Mouse (Mus musculus): ENCODE results near the gene Rdh19. TPM values are rescaled to one million over a fixed set of nuclear protein-coding genes. Genes with fewer than 3 reads are reported as not detected.
"Not testable (repeated sequence)": the region's sequence is repeated elsewhere in the genome, so short reads cannot be mapped to it uniquely, and the experiment has no call there.

The Rdh19 gene
- total and polyA plus RNA-seq, 2 experiments from 2014 or later, result not detected

- 55% methylated on average over 2 of the region's 2 CpGs for WGBS
- DNase-seq (ENCODE audit: low spot score) (no peak), ATAC-seq (ENCODE audit: insufficient read depth, low read depth) (no peak)
- Histone ChIP-seq H3K4me2 (ENCODE audit: low read depth, low read length) (no peak overlapping the region), H3K27me3 (ENCODE audit: control insufficient read depth, insufficient read depth, low read length) (no peaks in the 10 kb centered on the region), H3K4me1 (ENCODE audit: control insufficient read depth, insufficient read depth) (no peaks in the 10 kb centered on the region), H3K9ac (replicated peaks; ENCODE audit: low read depth, low read length) (no peak overlapping the region), H3K9me3 (replicated peaks; ENCODE audit: control insufficient read depth, low read length) (no peaks in the 10 kb centered on the region), H3K27ac (ENCODE audit: low read depth) (no peak overlapping the region), H3K4me3 (ENCODE audit: low read depth, low read length) (no peak overlapping the region), H3K36me3 (replicated peaks; ENCODE audit: control insufficient read depth, insufficient read depth, low read length) (no peaks in the 10 kb centered on the region)
- TF ChIP-seq EP300 (IDR thresholded peaks at IDR 0.05; ENCODE audit: low read depth) (no peak), CTCF (IDR thresholded peaks at IDR 0.05; ENCODE audit: low read depth) (no peak)
These were observed 9.0 kb upstream of the Rdh19 start for GRCm38 (mm10) chr10:127840776-127841175.

- not testable (repeated sequence) for H3K9ac ChIP-seq (replicated peaks; ENCODE audit: low read depth, low read length); H3K4me1 ChIP-seq (ENCODE audit: control insufficient read depth, insufficient read depth); H3K9me3 ChIP-seq (replicated peaks; ENCODE audit: control insufficient read depth, low read length); H3K27ac ChIP-seq (ENCODE audit: low read depth); DNase-seq (ENCODE audit: low spot score); ATAC-seq (ENCODE audit: insufficient read depth, low read depth); H3K36me3 ChIP-seq (replicated peaks; ENCODE audit: control insufficient read depth, insufficient read depth, low read length); H3K27me3 ChIP-seq (ENCODE audit: control insufficient read depth, insufficient read depth, low read length); H3K4me3 ChIP-seq (ENCODE audit: low read depth, low read length); H3K4me2 ChIP-seq (ENCODE audit: low read depth, low read length)
- WGBS, result 88% methylated on average over 5 of the region's 5 CpGs
These were observed 3.8 kb upstream of the Rdh19 start for GRCm38 (mm10) chr10:127845945-127846344.

- ATAC-seq (ENCODE audit: insufficient read depth, low read depth) (no peak), DNase-seq (ENCODE audit: low spot score) (no peak)
- H3K4me3 ChIP-seq (ENCODE audit: low read depth, low read length), result no peak overlapping the region
- H3K4me2 ChIP-seq (ENCODE audit: low read depth, low read length), result no peak overlapping the region
- H3K9ac ChIP-seq (replicated peaks; ENCODE audit: low read depth, low read length), result no peak overlapping the region
- H3K27me3 ChIP-seq (ENCODE audit: control insufficient read depth, insufficient read depth, low read length), result no peaks in the 10 kb centered on the region
- no peak overlapping the region for H3K27ac ChIP-seq (ENCODE audit: low read depth)
- WGBS, result 68% methylated on average over 1 of the region's 1 CpGs
- TF ChIP-seq EP300 (IDR thresholded peaks at IDR 0.05; ENCODE audit: low read depth) (no peak), CTCF (IDR thresholded peaks at IDR 0.05; ENCODE audit: low read depth) (no peak)
- no peaks in the 10 kb centered on the region for H3K9me3 ChIP-seq (replicated peaks; ENCODE audit: control insufficient read depth, low read length)
- no peaks in the 10 kb centered on the region for H3K36me3 ChIP-seq (replicated peaks; ENCODE audit: control insufficient read depth, insufficient read depth, low read length)
- H3K4me1 ChIP-seq (ENCODE audit: control insufficient read depth, insufficient read depth), result no peaks in the 10 kb centered on the region
These were observed 1.6 kb upstream of the Rdh19 start for GRCm38 (mm10) chr10:127848089-127848488.

GRCm38 (mm10) chr10:127856376-127856775, 6.6 kb downstream of the Rdh19 start:
- H3K4me1 ChIP-seq (ENCODE audit: control insufficient read depth, insufficient read depth), result no peaks in the 10 kb centered on the region
- TF ChIP-seq EP300 (IDR thresholded peaks at IDR 0.05; ENCODE audit: low read depth) (no peak), CTCF (IDR thresholded peaks at IDR 0.05; ENCODE audit: low read depth) (no peak)
- DNase-seq (ENCODE audit: low spot score) (no peak), ATAC-seq (ENCODE audit: insufficient read depth, low read depth) (no peak)
- H3K27me3 ChIP-seq (ENCODE audit: control insufficient read depth, insufficient read depth, low read length), result no peaks in the 10 kb centered on the region
- no peak overlapping the region for H3K9ac ChIP-seq (replicated peaks; ENCODE audit: low read depth, low read length)
- H3K4me3 ChIP-seq (ENCODE audit: low read depth, low read length), result no peak overlapping the region
- no peak overlapping the region for H3K27ac ChIP-seq (ENCODE audit: low read depth)
- no peaks in the 10 kb centered on the region; the same call in 1 of the 2 replicates for H3K9me3 ChIP-seq (replicated peaks; ENCODE audit: control insufficient read depth, low read length)
- H3K36me3 ChIP-seq (replicated peaks; ENCODE audit: control insufficient read depth, insufficient read depth, low read length), result no peaks in the 10 kb centered on the region
- no peak overlapping the region for H3K4me2 ChIP-seq (ENCODE audit: low read depth, low read length)

GRCm38 (mm10) chr10:127864931-127865330, 15.2 kb downstream of the Rdh19 start:
- TF ChIP-seq CTCF (IDR thresholded peaks at IDR 0.05; ENCODE audit: low read depth) (no peak), EP300 (IDR thresholded peaks at IDR 0.05; ENCODE audit: low read depth) (no peak)
- Histone ChIP-seq H3K9me3 (replicated peaks; ENCODE audit: control insufficient read depth, low read length) (no peaks in the 10 kb centered on the region), H3K4me3 (ENCODE audit: low read depth, low read length) (no peak overlapping the region), H3K27ac (ENCODE audit: low read depth) (no peak overlapping the region), H3K36me3 (replicated peaks; ENCODE audit: control insufficient read depth, insufficient read depth, low read length) (no peaks in the 10 kb centered on the region), H3K9ac (replicated peaks; ENCODE audit: low read depth, low read length) (no peak overlapping the region), H3K27me3 (ENCODE audit: control insufficient read depth, insufficient read depth, low read length) (no peaks in the 10 kb centered on the region), H3K4me1 (ENCODE audit: control insufficient read depth, insufficient read depth) (no peaks in the 10 kb centered on the region), H3K4me2 (ENCODE audit: low read depth, low read length) (no peak overlapping the region)
- ATAC-seq (ENCODE audit: insufficient read depth, low read depth) (no peak), DNase-seq (ENCODE audit: low spot score) (no peak)

GRCm38 (mm10) chr10:127866232-127866631, 16.5 kb downstream of the Rdh19 start, which contains the start of gene Rdh16f2:
TSS of gene Rdh16f2 (plus strand) at chr10:127866474.
- TF ChIP-seq CTCF (IDR thresholded peaks at IDR 0.05; ENCODE audit: low read depth), result no peak
- TF ChIP-seq EP300 (IDR thresholded peaks at IDR 0.05; ENCODE audit: low read depth), result no peak
- DNase-seq (ENCODE audit: low spot score) (no peak), ATAC-seq (ENCODE audit: insufficient read depth, low read depth) (no peak)
- Histone ChIP-seq H3K9me3 (replicated peaks; ENCODE audit: control insufficient read depth, low read length) (no peaks in the 10 kb centered on the region), H3K9ac (replicated peaks; ENCODE audit: low read depth, low read length) (no peak within 1 kb of the TSS), H3K4me3 (ENCODE audit: low read depth, low read length) (no peak within 1 kb of the TSS), H3K27me3 (ENCODE audit: control insufficient read depth, insufficient read depth, low read length) (no peaks in the 10 kb centered on the region), H3K27ac (ENCODE audit: low read depth) (no peak within 1 kb of the TSS), H3K4me2 (ENCODE audit: low read depth, low read length) (no peak within 1 kb of the TSS), H3K4me1 (ENCODE audit: control insufficient read depth, insufficient read depth) (no peaks in the 10 kb centered on the region), H3K36me3 (replicated peaks; ENCODE audit: control insufficient read depth, insufficient read depth, low read length) (no peaks in the 10 kb centered on the region)
- WGBS, result 72% methylated on average over 3 of the region's 3 CpGs
